Mouse (Mus musculus) adrenal gland, adult 8-10 months (tissue): ENCODE measurements around the gene Olfr30. TPM values are rescaled to one million over a fixed set of nuclear protein-coding genes. Genes with fewer than 3 reads are reported as not detected.
"Not testable (repeated sequence)": the region's sequence is repeated elsewhere in the genome, so short reads cannot be mapped to it uniquely, and the experiment has no call there.

ENCODE experiments used
- DNase-seq: peaks from one replicate; pipeline ENCODE4 v3.0.0; 2022
- total RNA-seq, 4 experiments: library from RNA; stranded (reverse); gene quantifications; 2 replicates each; pipeline ENCODE4 v1.2.4; 2022

Olfr30 gene
- total RNA-seq = not detected

GRCm38 (mm10) chr11:58462170-58462569 lies at the start of gene Olfr30:
Gene Olfr30 (minus strand): TSS chr11:58462270.
- no peak for DNase-seq

- not testable (repeated sequence) for DNase-seq
These were observed 47.0 kb upstream of the Olfr30 start for GRCm38 (mm10) chr11:58509058-58509457.

- DNase-seq = not testable (repeated sequence)
These were observed 40.4 kb upstream of the Olfr30 start, which contains the start of gene Olfr331 for GRCm38 (mm10) chr11:58502472-58502871. Gene Olfr331 (minus strand): TSS chr11:58502572.

GRCm38 (mm10) chr11:58499290-58499689 lies 37.2 kb upstream of the Olfr30 start:
- no peak for DNase-seq

GRCm38 (mm10) chr11:58498761-58499160 lies 36.7 kb upstream of the Olfr30 start:
- DNase-seq = no peak

GRCm38 (mm10) chr11:58492455-58492854 lies 30.4 kb upstream of the Olfr30 start, which contains the start of gene Olfr332:
Gene Olfr332 (minus strand): TSS chr11:58492555.
- no peak for DNase-seq

- DNase-seq = no peak
These were observed 8.5 kb downstream of the Olfr30 start for GRCm38 (mm10) chr11:58453592-58453991.

GRCm38 (mm10) chr11:58452759-58453158 lies 9.3 kb downstream of the Olfr30 start, which contains the start of gene Lypd9:
Gene Lypd9 (minus strand): TSS chr11:58452923.
- DNase-seq = no peak

GRCm38 (mm10) chr11:58437866-58438265 lies 24.2 kb downstream of the Olfr30 start:
- DNase-seq = no peak

GRCm38 (mm10) chr11:58432259-58432658 lies 29.8 kb downstream of the Olfr30 start, which contains the start of gene Gm12253:
Gene Gm12253 (plus strand): TSS chr11:58432559.
- DNase-seq = no peak

- DNase-seq = no peak
These were observed 41.3 kb downstream of the Olfr30 start, which contains the start of gene 1810065E05Rik for GRCm38 (mm10) chr11:58420815-58421214. Gene 1810065E05Rik (plus strand): TSS chr11:58421111.

GRCm38 (mm10) chr11:58418336-58418735 lies 43.7 kb downstream of the Olfr30 start:
- DNase-seq = no peak

GRCm38 (mm10) chr11:58408066-58408465 lies 54.0 kb downstream of the Olfr30 start:
- no peak for DNase-seq

Other genes with a start within 250 kb of the Olfr30 start
- not detected for gene 4930438A08Rik, start 187.5 kb downstream of the Olfr30 start, total RNA-seq
- 10 to 100 TPM in 3 of 4 experiments, 1 to 10 TPM in 1; 9.6 to 26.7 (median 17.0) TPM for gene Zfp692, start 155.2 kb downstream of the Olfr30 start, total RNA-seq
- gene Zfp672, start 131.9 kb downstream of the Olfr30 start, total RNA-seq = 10 to 100 TPM; 44.3 to 65.6 (median 54.7) TPM
- 10 to 100 TPM; 53.5 to 58.2 (median 55.9) TPM for gene Sh3bp5l, start 131.5 kb downstream of the Olfr30 start, total RNA-seq
- gene Lypd8, start 83.2 kb downstream of the Olfr30 start, total RNA-seq = not detected
- gene 1810065E05Rik, start 41.2 kb downstream of the Olfr30 start, total RNA-seq = not detected
- not detected for gene Gm12253, start 29.7 kb downstream of the Olfr30 start, total RNA-seq
- gene Lypd9, start 9.3 kb downstream of the Olfr30 start, total RNA-seq = not detected
- not detected for gene Olfr332, start 30.3 kb upstream of the Olfr30 start, total RNA-seq
- gene Olfr331, start 40.3 kb upstream of the Olfr30 start, total RNA-seq = not detected
- gene Olfr330, start 72.6 kb upstream of the Olfr30 start, total RNA-seq = 1 to 10 TPM in 3 of 4 experiments, under 1 TPM in 1; 0.49 to 1.8 (median 1.5) TPM
- gene Olfr329-ps, start 84.2 kb upstream of the Olfr30 start, total RNA-seq = 1 to 10 TPM in 1 of 4 experiments, under 1 TPM in 3; 0.22 to 1.2 (median 0.71) TPM
- under 1 TPM; 0.31 to 0.73 (median 0.40) TPM for gene Olfr328, start 93.4 kb upstream of the Olfr30 start, total RNA-seq
- not detected for gene Olfr224, start 108.3 kb upstream of the Olfr30 start, total RNA-seq
- not detected for gene Olfr325, start 115.5 kb upstream of the Olfr30 start, total RNA-seq
- gene Olfr324, start 132.8 kb upstream of the Olfr30 start, total RNA-seq = not detected
- not detected for gene 2210407C18Rik, start 153.8 kb upstream of the Olfr30 start, total RNA-seq
- not detected for gene Olfr323, start 168.2 kb upstream of the Olfr30 start, total RNA-seq
- gene Trim58, start 178.2 kb upstream of the Olfr30 start, total RNA-seq = not detected
- not detected for gene Olfr322, start 196.5 kb upstream of the Olfr30 start, total RNA-seq
- not detected for gene Olfr320, start 218.8 kb upstream of the Olfr30 start, total RNA-seq
- gene Olfr319, start 236.9 kb upstream of the Olfr30 start, total RNA-seq = not detected